Mouse (Mus musculus) testis, postnatal 14 days (tissue): ENCODE measurements around the gene Mef2a.

Source experiments
- DNase-seq: peaks from one replicate; pipeline ENCODE4 v3.0.0; 2021; ENCODE audit warnings: low spot score

Gene Mef2a

DNA sequence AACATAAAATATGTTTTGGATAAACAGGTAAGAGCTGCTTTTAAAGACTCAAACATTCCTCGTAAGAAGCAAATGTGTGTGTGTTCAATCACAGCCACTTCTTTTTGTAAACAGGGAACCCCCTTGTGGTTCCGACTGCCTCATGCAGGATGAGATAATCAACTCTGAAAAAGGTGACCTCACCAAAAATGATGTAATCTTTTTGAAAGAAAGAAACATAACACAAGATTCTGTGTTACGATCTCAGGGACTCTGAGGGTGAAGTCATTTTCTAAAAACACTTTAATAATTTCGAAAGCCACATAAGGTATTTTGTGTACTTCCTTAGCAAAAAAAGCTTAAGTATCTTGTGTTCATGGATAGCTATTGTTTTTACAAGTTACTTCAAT lies 128.8 kb downstream of the Mef2a start:
- no peak for DNase-seq

DNA sequence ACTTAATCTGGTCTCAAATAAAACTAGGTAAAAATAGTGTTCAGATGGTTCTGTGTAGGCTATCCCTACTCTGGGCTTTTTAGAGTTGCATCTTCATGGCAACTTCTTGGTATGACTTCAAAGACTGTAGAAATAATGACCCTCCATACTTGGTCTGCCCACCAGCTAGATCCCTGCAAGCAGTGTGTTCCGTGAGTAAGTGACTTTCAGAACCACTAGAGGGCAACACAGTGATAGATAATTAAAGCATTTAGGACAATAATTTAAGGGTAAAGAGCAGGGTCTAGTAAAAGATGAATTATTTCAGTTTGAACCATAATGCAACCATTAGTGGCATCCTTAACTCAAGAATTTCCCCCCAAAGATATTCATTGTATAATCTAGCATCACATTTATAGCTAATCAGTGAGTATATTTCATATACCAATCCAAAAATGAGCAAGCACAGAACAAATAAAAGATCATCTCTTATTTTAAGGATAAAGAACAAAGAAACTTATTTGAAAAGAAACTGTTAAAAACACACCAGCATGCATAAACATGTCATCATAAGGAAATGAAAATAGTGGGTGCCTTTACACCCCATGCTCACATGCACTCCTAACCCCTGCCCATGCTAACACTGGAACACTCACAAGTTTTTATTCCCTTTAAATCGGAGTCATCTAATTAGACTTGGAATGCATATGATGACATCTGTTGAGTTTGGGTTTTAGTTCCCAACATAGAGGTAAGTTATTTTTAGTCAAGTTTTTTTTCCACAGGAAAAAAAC lies 129.4 kb downstream of the Mef2a start:
- no peak for DNase-seq

DNA sequence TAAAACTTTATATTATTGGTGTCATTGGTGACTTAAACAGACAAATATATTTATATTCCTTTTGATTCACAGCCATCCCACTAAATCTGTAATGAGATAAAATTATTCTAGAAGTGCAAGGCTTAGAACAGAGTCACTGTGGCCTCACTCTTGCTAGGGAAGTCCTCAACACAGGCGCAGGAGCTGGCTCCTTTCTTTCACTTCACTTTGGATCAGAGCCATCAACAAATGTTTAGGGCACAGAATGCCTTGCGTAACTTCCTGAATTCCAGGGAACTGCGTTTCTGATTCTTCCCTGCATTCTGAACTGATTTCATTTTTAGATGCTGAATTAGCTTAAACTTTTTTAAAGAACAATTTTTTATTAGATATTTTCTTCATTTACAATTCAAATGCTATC lies 130.7 kb downstream of the Mef2a start:
- no peak for DNase-seq

DNA sequence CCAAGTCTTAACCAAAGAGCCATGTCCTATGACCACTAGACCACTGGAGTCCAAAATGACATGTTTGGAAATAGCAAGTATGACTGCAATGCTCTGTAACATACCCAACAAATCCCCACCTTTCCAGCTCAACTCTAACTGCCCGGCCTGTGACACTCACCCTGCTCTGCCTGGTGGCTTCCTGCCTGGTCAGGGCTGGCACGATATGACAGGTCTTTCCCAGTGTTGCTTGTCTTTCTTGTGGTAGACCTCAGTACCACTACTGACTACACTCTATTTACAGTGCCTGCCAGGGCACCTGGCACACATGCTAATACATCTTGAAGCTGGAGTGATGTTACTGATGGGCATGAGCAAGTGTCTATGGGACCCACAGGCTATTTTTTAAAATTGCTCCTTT lies 134.9 kb downstream of the Mef2a start:
- DNase-seq: no peak

DNA sequence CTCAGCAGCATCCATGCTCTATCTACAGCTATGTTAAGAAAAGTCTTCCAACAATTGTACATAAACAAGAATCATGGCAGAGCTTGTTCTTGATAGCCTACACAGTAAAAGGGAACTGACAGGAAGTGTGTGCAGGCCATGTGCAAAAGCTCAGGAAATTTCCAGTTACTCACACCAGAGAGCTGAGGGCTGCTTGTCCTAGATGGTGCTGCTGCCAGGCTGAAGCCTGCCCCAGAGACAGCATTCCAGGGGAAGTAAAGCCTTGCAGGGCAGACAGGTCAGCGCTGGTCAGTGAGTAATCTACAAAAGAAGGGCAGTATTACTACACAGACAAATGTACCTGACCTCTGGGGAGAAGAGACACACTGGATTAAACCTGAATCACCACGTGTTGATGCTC lies 136.3 kb downstream of the Mef2a start:
- DNase-seq: peak; percentile 2

DNA sequence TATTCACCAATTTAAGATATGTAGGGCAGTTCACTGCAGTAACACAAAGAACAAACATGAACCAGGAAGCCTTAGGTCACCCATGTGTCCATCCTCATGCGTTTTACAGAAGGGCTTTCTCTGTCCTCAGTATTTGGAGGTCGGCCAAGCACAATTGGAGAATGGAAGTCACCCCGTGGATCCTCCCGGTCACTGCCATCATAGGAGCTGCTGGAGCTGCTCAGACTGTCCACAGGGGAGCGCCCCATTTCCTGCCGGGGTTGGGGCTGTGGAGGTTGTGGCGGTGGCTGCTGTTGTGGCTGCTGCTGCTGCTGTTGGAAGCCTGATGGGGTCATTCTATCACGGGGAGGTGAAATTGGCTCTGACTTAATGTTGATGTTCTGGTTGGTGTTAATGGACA lies 137.9 kb downstream of the Mef2a start:
- peak; percentile 8 for DNase-seq

DNA sequence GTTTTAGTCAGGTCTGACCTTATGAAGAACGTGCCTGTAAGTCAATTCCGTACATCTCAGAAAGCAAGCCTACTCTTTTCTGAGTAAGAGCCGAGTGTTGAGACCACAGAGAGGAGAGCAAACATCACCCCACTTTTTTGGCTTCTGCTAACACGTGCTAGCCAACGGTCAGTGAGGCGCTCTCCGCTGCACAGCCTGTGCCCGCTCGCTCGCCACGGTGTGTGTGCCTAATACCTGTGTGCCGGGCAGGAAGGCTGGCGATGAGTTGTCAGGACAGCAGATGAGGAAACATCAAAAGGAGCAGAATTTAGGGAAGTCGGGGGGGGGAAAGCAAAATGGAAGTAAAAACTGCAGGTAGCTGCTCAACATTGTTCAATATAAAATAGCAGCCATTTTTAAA lies 140.2 kb downstream of the Mef2a start:
- peak; percentile 3 for DNase-seq

DNA sequence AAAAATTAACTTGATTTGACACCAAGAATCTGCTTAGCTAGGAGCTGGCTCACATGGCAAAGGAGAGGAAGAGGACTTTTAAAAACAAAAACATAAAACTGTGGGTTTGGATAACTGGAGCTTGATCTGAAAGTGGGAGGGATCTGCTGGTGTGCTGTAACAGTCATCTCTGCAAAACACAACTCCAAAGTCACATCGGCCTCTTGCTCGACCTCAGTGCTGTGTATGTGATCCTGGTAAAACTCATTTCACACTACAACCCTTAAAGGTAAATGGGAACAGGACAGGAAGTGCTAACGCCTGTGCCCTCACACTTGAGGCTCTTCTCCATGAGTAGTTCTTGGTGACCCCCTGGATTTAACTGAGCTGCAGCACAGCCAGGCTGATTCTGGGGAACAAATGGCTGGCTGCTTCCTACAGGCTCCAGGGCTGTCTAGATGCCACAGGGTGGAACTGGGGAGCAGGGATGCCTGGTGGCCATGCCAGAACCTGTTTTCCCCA lies 142.0 kb downstream of the Mef2a start:
- DNase-seq: no peak

DNA sequence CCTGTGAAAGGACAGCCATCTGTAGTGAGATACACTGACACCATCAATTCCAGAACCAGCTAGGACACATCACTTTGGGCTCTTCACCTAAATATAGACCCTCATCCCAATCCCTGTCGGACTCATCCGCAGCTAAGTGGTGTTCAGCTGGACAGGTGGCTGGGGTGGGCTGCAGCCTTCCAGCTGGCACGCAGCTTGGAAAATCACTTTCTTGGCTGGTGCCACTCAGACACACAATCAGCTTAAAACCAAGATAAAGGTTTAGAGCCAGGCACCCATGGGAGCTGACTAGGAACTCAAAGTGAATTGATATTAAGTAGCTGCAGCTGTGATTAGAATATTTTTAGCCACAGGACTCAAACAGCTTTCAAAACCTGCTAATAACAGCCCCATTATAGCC lies 142.4 kb downstream of the Mef2a start:
- DNase-seq: peak; percentile 41

DNA sequence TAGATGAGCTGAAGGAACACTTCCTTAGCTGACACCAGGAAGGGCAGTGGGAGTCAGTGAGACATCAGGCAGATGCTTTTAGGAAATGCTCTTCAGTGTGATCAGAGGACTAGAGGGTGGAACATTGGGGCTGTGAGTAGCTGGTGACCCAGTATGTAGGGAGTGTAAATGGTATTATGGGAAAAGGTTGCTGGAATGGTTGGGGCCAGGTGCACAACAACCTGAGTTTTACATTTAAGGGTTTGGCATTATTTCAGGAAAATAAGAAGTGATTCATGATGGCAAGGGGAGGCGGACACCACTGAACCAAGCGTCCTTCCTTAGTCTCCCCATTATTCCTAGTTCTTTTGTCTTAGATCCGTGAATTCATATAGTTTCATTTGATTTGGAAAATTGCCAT lies 143.0 kb downstream of the Mef2a start:
- no peak for DNase-seq

DNA sequence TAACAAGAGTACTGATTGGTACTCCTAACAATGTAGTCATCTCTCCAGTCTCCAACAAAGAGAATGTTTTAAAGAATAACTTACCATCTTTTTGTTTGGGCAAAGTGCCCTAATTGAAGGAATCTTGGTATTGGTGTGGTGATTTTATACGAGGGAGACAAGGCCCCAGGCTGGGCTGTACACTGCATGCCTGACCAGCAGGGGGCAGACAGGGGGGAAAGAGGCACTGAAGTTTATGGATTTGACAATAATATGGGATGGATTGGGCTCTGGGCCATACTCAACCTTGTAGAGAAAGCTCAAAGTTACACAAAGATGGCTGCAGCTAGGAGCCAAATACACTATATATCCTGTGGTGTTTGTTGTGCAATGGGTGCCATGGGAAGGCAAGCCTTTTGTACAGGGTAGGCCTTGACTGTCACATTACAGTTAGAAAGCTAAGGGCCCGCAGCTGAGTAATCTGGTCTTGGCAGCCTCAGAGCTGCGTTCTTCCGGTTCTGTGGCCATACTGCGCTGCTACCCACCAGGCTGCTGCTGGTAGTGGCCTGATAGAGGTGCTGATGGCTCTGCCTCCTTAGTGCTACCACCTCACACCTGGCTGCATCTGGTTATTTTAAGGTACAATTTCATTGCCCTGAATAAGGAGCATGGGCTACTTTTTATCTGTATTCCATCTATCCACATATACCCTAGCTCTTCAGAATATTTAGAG lies 143.6 kb downstream of the Mef2a start:
- DNase-seq: no peak

DNA sequence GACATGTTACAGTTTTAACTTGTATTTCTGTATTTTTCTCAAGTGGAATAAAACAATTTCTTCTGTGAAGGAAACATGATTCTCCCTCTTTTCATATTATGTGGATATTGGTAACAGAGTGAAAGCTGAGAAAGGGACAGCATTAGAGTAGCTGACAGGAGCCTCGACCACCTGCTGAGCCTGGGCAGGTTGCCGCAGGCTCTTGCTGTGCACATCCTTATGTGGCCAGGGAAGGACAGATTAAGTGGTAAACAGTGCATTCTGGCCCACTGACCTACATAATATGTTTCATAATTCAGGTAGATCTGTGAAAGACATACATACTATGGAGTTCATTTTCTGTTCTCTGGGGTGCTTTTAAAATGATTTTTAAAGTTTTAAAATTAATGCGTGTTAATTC lies 144.3 kb downstream of the Mef2a start:
- DNase-seq: no peak

DNA sequence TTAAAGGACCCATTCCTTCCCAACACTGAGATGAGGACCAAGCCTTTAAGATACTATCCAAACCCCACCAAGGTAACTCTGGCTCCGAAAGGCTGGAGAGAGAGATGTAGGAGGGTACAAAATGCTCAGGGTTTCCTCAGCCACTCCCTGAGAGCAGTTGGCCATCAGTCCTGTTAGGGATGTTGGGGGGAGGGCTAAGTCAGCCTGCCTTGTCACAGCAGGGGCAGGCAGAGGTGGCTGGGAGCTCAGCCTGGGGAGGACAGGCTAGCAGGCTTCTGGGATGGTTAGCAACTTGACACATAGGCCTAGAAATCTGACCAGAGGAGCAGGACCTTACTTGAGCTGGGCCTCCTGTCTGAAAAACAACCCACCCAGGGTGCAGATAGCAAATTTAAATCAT lies 145.1 kb downstream of the Mef2a start:
- DNase-seq: no peak

DNA sequence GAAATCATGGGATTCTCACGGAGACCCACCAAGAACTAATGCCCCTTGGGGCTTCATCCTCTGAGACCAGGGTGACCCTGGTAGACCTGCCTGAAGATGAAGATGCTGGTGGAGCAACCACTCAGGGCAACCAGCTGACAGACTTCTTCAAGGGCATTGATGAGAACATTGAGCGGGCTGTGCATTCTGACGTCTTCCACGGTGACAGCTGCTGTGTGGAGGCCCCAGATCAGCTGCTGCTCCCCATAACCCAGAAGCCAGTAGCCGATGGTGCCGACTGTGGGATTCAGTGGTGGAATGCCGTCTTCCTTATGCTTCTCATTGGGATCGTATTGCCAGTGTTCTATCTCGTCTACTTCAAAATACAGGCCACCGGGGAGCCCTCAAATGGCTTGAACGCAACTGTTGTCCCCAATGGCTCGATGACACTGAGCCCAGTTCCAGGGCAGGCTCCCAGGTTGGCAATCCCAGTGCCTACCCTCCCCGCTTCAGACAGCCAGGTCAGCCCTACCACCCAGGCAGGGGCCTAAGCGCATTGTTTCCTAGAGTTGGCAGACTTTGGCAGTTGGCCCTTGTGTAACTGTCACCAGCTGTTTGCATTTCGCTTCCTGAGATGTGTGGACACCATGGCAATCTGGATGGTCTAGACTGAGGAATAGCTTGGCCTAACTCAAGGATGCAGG lies 146.6 kb downstream of the Mef2a start:
- no peak for DNase-seq

DNA sequence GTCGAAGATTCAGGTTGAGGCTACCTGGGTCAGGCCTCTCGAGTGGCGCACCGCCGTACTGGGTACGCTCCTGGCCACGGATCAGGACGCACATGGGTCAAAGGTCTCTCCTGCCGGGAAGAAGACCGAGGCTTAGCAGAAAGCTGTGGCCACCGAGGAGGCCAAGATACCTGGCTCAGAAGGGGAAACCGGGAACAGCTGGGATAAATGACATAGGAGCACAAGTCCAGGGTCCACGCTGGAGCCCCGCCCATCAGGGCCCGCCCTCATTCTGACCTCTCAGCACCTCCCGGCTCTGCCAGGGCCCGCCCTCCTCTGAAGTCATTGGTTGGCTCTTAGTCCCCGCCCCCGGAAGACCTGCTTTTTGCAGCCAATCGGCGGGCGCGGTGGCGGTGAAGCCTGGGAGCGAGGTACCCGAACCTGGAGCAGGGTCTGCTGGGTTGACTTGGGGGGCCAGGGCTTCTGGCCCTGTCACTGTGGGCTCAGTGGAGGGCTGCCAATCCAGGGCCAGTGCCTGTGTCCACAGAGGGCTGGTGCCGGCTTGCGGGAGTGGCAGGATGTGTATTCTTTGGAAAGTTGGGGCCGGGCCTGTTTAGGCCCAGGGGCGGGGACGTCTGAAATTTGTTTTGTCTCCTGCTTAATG lies 150.3 kb downstream of the Mef2a start, which contains the start of gene Lysmd4:
Lysmd4 (plus strand) TSS at position 325 of the 643 bp plus-strand sequence.
- DNase-seq: peak; percentile 97

DNA sequence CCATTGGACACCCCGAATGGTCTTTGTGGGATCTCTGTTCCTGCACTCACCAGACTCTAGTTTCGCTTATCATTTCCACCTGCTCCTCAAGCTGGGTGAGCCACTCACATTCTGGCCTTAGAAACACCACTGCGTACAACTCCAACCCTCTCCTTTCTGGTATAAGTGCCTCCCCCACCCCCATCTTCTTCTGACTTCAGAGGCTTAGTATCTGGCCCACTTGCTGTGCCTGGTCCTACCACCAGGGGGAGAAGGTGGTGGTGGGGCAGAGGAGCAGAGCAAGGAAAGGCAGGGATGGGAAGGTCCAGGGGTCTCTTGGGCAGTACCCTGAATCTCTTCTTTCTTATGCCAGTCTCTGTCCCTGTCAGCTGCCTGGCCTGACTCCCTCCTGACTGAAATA lies 155.6 kb downstream of the Mef2a start:
- peak; percentile 34 for DNase-seq

DNA sequence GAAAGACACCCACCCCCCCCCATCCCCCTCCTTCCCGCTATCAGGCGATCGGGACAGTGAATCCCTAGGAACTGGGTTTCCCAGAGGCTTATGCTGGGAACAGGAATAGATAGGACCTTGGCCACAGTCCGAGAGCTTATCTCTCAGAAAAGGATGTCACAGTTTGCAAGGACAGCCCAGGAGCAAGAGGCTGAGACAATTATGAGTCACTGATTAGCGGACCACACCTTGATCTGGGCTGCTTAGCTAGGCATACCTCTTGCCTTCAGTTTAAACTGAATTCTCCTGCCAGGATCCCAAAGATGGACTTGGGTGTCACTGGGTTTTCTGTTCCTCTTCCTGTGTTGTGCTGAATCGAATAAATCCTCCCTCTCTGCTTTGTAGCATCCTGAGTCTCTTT lies 156.3 kb downstream of the Mef2a start:
- no peak for DNase-seq

DNA sequence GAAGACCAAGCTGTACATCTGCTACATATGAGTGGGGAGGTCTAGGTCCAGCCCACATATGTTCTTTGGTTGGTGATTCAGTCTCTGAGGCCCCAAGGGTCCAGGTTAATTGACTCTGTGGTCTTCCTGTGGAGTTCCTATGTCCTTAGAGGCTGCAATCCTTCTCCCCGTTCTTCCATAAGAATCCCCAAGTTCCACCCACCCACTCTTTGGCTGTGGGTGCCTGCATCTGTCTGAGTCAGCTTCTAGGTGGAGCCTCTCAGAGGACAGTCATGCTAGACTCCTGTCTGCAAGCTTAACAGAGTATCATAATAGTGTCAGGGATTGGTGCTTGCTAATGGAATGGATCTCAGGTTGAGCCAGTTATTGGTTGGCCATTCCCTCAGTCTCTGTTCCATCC lies 159.1 kb downstream of the Mef2a start:
- no peak for DNase-seq

DNA sequence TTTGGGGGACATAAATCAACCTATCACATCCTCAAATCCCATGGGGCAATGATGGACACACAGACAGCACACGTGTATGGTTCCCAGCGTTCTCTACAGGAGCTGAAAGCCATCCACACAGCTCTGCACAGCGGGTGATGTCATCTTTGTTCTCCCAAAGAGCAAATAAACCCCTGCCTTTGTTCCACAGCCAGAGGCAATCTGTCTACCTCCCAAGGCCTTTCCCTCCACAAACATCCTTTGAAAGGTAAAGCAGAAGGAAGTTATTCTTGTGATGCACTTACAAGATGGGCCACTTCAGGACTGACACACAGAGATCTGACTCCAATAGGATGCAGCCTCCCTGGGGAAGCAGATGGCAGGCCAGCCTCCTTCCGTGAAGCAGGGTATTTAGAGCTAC lies 160.7 kb downstream of the Mef2a start:
- no peak for DNase-seq

DNA sequence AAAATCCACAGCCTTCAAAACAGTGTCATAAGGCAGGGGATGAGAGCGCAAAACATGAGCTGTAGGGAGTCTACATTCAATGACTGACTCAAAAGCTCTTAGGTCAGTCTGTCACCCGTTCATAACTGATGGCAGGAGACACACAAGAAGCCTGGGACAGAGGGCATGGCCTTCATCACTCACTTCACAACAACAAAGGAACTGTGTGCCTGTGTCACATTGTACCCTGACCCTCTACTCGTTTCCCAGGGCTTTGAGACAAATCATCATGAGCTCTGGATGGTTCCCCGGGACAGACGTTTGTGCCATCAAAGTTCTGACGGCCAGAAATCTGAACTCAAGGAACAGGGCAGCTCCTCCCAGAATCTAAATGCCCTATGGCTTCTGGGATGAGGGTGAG lies 161.3 kb downstream of the Mef2a start:
- DNase-seq: no peak

DNA sequence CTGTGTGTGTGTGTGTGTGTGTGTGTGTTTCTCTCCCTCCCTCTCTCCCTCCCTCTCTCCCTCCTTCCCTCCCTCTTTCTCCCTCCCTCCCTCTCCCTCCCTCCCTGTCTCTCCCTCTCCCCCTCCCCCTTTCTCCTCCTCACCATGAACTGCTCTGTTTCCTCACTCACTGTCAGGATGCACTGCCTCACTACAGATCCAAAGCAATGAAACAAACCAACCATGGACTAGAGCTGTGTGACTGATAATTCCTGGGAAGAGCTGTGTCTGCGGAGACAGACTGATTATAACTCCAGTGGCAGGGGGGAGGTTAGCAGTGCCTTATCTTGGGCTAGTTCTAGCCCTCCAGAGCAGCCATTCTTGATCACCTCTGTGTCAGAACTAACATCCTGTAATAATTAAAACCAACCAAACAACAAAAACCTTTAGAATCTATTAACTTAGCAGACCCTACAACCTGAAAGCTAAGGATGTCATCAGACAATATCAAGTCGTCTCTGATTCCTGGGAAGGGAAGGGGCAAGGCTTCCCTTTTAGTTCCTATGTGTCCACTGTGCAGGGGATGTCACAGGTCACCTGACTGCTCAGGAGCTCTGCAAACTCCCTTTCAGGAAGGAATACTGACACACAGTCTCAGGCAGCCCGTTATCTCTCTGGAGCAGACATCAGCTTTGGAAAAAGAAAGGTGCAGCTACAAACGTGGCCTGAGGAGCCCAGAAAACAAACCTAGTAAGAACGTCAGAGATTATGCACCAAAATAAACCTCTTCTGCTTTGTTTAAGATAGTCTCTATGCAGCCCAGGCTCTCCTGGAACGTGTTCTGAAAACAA lies 162.4 kb downstream of the Mef2a start:
- DNase-seq: no peak

DNA sequence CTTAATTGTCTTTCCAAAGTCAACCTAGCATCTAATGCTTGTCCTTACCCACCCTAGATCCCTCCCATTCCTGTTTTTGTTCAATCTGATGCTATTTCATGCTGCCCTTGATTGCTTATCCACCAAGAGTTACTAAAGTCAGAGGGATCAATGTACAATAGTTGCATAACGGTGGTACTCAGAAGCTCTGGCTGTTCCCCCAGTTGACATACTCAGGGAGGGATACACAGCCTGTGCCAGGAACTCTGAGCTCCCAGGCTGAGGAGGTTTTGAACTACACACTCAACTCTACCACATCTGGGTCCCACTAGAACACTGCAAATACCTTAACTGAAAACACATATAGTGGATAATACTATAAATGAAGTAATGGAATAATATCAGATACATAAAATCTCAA lies 164.3 kb downstream of the Mef2a start:
- no peak for DNase-seq
